Comparison of ENCODE assay signal across 8 mouse cellular contexts in genomic region chr15:28025447-28026166, GRCm38 (mm10). TPM values are rescaled to one million over a fixed set of nuclear protein-coding genes. Genes with fewer than 3 reads are reported as not detected.
DNase-seq lines count a peak whose midpoint lies in the region; ATAC-seq lines count a peak whose summit lies in the region.

Gene Trio, minus strand, starts transcription at chr15:28025848.

- peak within 1 kb of the TSS; percentile 98 for H3K9ac ChIP-seq in heart, embryonic 12.5 days
- H3K9ac ChIP-seq in kidney, embryonic 16.5 days (replicated peaks; ENCODE audit: low read length), result peak within 1 kb of the TSS; percentile 95

- WGBS in heart, embryonic 12.5 days, result 5% methylated on average over 91 of the region's 94 CpGs
- WGBS in kidney, embryonic 16.5 days, result 0% methylated on average over 72 of the region's 94 CpGs

- ATAC-seq in erythroblast, adult 5-6 weeks (replicated peaks; ENCODE audit: low FRiP score, poor library complexity, severe bottlenecking), result no peak; the same call in 1 of the 2 replicates
- ATAC-seq in heart, embryonic 12.5 days (ENCODE audit: insufficient number of reproducible peaks, low FRiP score), result peak; percentile 94
- peak; percentile 97 for ATAC-seq in kidney, embryonic 16.5 days (ENCODE audit: low FRiP score, low TSS enrichment)

- H3K4me2 ChIP-seq in heart, embryonic 12.5 days, result peak within 1 kb of the TSS; percentile 92
- peak within 1 kb of the TSS; percentile 64 for H3K4me2 ChIP-seq in kidney, embryonic 16.5 days (replicated peaks; ENCODE audit: low read depth, low read length)

- peaks cover 9% of the 10 kb centered on the region for H3K4me1 ChIP-seq in erythroblast, embryonic 14.5 days (ENCODE audit: control insufficient read depth)
- peaks cover 41% of the 10 kb centered on the region for H3K4me1 ChIP-seq in heart, embryonic 12.5 days (replicated peaks)
- H3K4me1 ChIP-seq in kidney, embryonic 16.5 days (ENCODE audit: insufficient read depth, low read length), result peaks cover 27% of the 10 kb centered on the region

- H3K27me3 ChIP-seq in erythroblast, embryonic 14.5 days (ENCODE audit: control insufficient read depth), result peaks cover 66% of the 10 kb centered on the region
- H3K27me3 ChIP-seq in heart, embryonic 12.5 days (replicated peaks), result no peaks in the 10 kb centered on the region
- H3K27me3 ChIP-seq in kidney, embryonic 16.5 days (ENCODE audit: insufficient read depth, low read length), result no peaks in the 10 kb centered on the region

- no peaks in the 10 kb centered on the region for H3K36me3 ChIP-seq in erythroblast, embryonic 14.5 days (ENCODE audit: control insufficient read depth)
- H3K36me3 ChIP-seq in heart, embryonic 12.5 days, result no peaks in the 10 kb centered on the region
- H3K36me3 ChIP-seq in kidney, embryonic 16.5 days (ENCODE audit: insufficient read depth, low read length), result no peaks in the 10 kb centered on the region

- H3K4me3 ChIP-seq in erythroblast, embryonic 14.5 days (replicated peaks), result peak within 1 kb of the TSS; percentile 57
- H3K4me3 ChIP-seq in heart, embryonic 12.5 days, result peak within 1 kb of the TSS; percentile 81
- peak within 1 kb of the TSS; percentile 92 for H3K4me3 ChIP-seq in kidney, embryonic 16.5 days (ENCODE audit: low read length)

- H3K9me3 ChIP-seq in erythroblast, embryonic 14.5 days (ENCODE audit: control insufficient read depth, low read length), result peaks cover 2% of the 10 kb centered on the region; the same call in 1 of the 2 replicates
- no peaks in the 10 kb centered on the region for H3K9me3 ChIP-seq in heart, embryonic 12.5 days (replicated peaks)
- no peaks in the 10 kb centered on the region for H3K9me3 ChIP-seq in kidney, embryonic 16.5 days (ENCODE audit: low read length)

- H3K27ac ChIP-seq in heart, embryonic 12.5 days (ENCODE audit: poor library complexity, severe bottlenecking), result peak within 1 kb of the TSS; percentile 97
- H3K27ac ChIP-seq in kidney, embryonic 16.5 days (ENCODE audit: low read length), result peak within 1 kb of the TSS; percentile 97

- peak; percentile 51 for DNase-seq in fat pad, adult 2 months (ENCODE audit: extremely low read depth, low read depth, low spot score)
- peak; percentile 90 for DNase-seq in liver
- DNase-seq in monocyte, adult 2 months (ENCODE audit: low read depth in 1 of 2, low spot score in 2 of 2), result peak; percentile 74 to 75
- DNase-seq in spleen, postnatal 14 days (ENCODE audit: low spot score in 2 of 2), result peak; percentile 68 to 71

RNA-seq across cellular contexts. Expression of gene Trio, which starts in this region (rescaled TPM):
- 0.03 TPM in 2 replicates for polyA plus RNA-seq in erythroblast, embryonic 14.5 days (2012)
- total RNA-seq in erythroblast, adult 5-6 weeks (2015; ENCODE audit: low replicate concordance), result 14.0 and 18.1 TPM in 2 replicates
- 2.4 and 6.2 TPM in 2 replicates for total RNA-seq in erythroblast, adult 5-6 weeks (2017; ENCODE audit: low replicate concordance)
- 18.6 and 23.2 TPM in 2 replicates for polyA plus RNA-seq in heart, embryonic 12.5 days (2016; fragmentation: Nextera tagmentation; extraction: Ambion mirVana)
- polyA plus RNA-seq in kidney, embryonic 16.5 days (2015; fragmentation: Nextera tagmentation; extraction: Ambion mirVana), result 24.3 and 27.8 TPM in 2 replicates

Comparison
In these comparisons a context has a peak if more than half of its experiments do, and no peak if none do; other contexts are left out.
1. RNA of gene Trio (polyA plus RNA-seq): 24.3 to 27.8 TPM in kidney, embryonic 16.5 days and 18.6 to 23.2 TPM in heart, embryonic 12.5 days; 0.03 TPM in erythroblast, embryonic 14.5 days; every median in the first group is over 10 times any median in the second.
2. Peak in every context shown above with its lines, with median percentiles within 50 percentile points of each other: H3K4me3 ChIP-seq and DNase-seq.